Mouse (Mus musculus) lung, postnatal 0 days (tissue): ENCODE measurements at regions not wholly inside any gene's neighbourhood (a gene's known extent, or its start where the extent isn't known, plus 50 kb on each side); places are given as distances from the start of the nearest gene placed in this dataset.

Experiments
- ATAC-seq: fragments of 200-750 bp; cut with Nextera tagmentation; 2 replicates; pipeline ENCODE4 v1.8.0; 2017; ENCODE audit warnings: moderate library complexity
- DNase-seq: peaks from one replicate; pipeline ENCODE4 v3.0.0-alpha.2; 2016; ENCODE audit warnings: low spot score
- H3K27ac ChIP-seq: fragments of 300-500 bp; sonication (generic); 2 replicates; pipeline ENCODE4 v1.5.1; 2014; ENCODE audit warnings: antibody characterized with exemption, mild to moderate bottlenecking, low read length, mixed read lengths
- H3K27me3 ChIP-seq: fragments of 300-500 bp; sonication (generic); replicated peaks from 2 replicates; pipeline ENCODE4 v1.6.1; 2014; ENCODE audit warnings: low read length, mixed read lengths; ENCODE audit not compliant: insufficient read depth
- H3K36me3 ChIP-seq: fragments of 300-500 bp; sonication (generic); 2 replicates; pipeline ENCODE4 v1.6.1; 2014; ENCODE audit warnings: low read length, mixed read lengths; ENCODE audit not compliant: insufficient read depth
- H3K4me1 ChIP-seq: fragments of 300-500 bp; sonication (generic); 2 replicates; pipeline ENCODE4 v1.6.1; 2014; ENCODE audit warnings: antibody characterized with exemption, low read depth, low read length, mixed read lengths; ENCODE audit not compliant: insufficient read depth
- H3K4me2 ChIP-seq: fragments of 300-500 bp; sonication (generic); replicated peaks from 2 replicates; pipeline ENCODE4 v1.6.1; 2014; ENCODE audit warnings: low read depth, mild to moderate bottlenecking, low read length, moderate library complexity, mixed read lengths
- H3K4me3 ChIP-seq: fragments of 300-500 bp; sonication (generic); 2 replicates; pipeline ENCODE4 v1.5.1; 2014; ENCODE audit warnings: low read depth, low read length
- H3K9ac ChIP-seq: fragments of 300-500 bp; sonication (generic); replicated peaks from 2 replicates; pipeline ENCODE4 v1.6.1; 2014; ENCODE audit warnings: low read depth, mild to moderate bottlenecking
- H3K9me3 ChIP-seq: fragments of 300-500 bp; sonication (generic); 2 replicates; pipeline ENCODE4 v1.6.1; 2016; ENCODE audit warnings: low read length, mixed read lengths
- CTCF ChIP-seq: IDR thresholded peaks from 2 replicates; pipeline ENCODE4 v1.5.1; 2016; ENCODE audit warnings: antibody characterized with exemption, mild to moderate bottlenecking
- EP300 ChIP-seq: IDR thresholded peaks from 2 replicates; pipeline ENCODE4 v1.6.1; 2016; ENCODE audit warnings: antibody characterized with exemption, mild to moderate bottlenecking, control low read depth
- WGBS: fragments of 180-500 bp; shearing (Covaris S2); extraction: QIAGEN DNeasy Blood & Tissue Kit; methylation state at CpG from one replicate; pipeline ENCODE4 v1.1.7; 2014; 5-methylcytosine and 5-hydroxymethylcytosine counted together

- ATAC-seq (no peak), DNase-seq (no peak)
- Histone ChIP-seq H3K36me3 (no peaks in the 10 kb centered on the region), H3K4me1 (no peaks in the 10 kb centered on the region), H3K4me2 (no peak overlapping the region), H3K27ac (no peak overlapping the region), H3K4me3 (no peak overlapping the region), H3K27me3 (no peaks in the 10 kb centered on the region), H3K9ac (no peak overlapping the region), H3K9me3 (no peaks in the 10 kb centered on the region)
- TF ChIP-seq EP300 (no peak), CTCF (no peak)
- 80% methylated on average over 7 of the region's 7 CpGs for WGBS
These were observed 206.5 kb upstream of the Egln3 start for GRCm38 (mm10) chr12:54410038-54410605.

- no peaks in the 10 kb centered on the region for H3K9me3 ChIP-seq
- H3K9ac ChIP-seq: no peak overlapping the region
- ATAC-seq (no peak), DNase-seq (no peak)
- TF ChIP-seq CTCF (no peak), EP300 (no peak)
- no peaks in the 10 kb centered on the region for H3K36me3 ChIP-seq
- 78% methylated on average over 6 of the region's 6 CpGs for WGBS
- H3K4me2 ChIP-seq: no peak overlapping the region
- no peak overlapping the region for H3K4me3 ChIP-seq
- H3K4me1 ChIP-seq: peaks cover 1% of the 10 kb centered on the region; the same call in 1 of the 2 replicates
- H3K27me3 ChIP-seq: no peaks in the 10 kb centered on the region
- H3K27ac ChIP-seq: no peak overlapping the region
These were observed 205.2 kb upstream of the Egln3 start for GRCm38 (mm10) chr12:54408906-54409305.

- Histone ChIP-seq H3K27me3 (no peaks in the 10 kb centered on the region), H3K4me1 (peaks cover 3% of the 10 kb centered on the region; the same call in 1 of the 2 replicates), H3K27ac (no peak overlapping the region), H3K4me3 (no peak overlapping the region), H3K36me3 (no peaks in the 10 kb centered on the region), H3K4me2 (no peak overlapping the region), H3K9me3 (no peaks in the 10 kb centered on the region), H3K9ac (no peak overlapping the region)
- DNase-seq (no peak), ATAC-seq (no peak)
- TF ChIP-seq EP300 (no peak), CTCF (no peak)
- WGBS: 47% methylated on average over 6 of the region's 6 CpGs
These were observed 203.7 kb upstream of the Egln3 start for GRCm38 (mm10) chr12:54407301-54407896.

- Histone ChIP-seq H3K4me2 (peak overlapping the region; percentile 41; the same call in 1 of the 2 replicates), H3K27ac (peak overlapping the region; percentile 63; the same call in 1 of the 2 replicates), H3K27me3 (no peaks in the 10 kb centered on the region), H3K36me3 (no peaks in the 10 kb centered on the region), H3K4me3 (no peak overlapping the region), H3K9me3 (no peaks in the 10 kb centered on the region), H3K9ac (no peak overlapping the region), H3K4me1 (peaks cover 3% of the 10 kb centered on the region; the same call in 1 of the 2 replicates)
- TF ChIP-seq CTCF: no peak
- TF ChIP-seq EP300: peak; percentile 74; the same call in 1 of the 2 replicates
- DNase-seq (peak; percentile 95), ATAC-seq (peak; percentile 91)
- 25% methylated on average over 14 of the region's 14 CpGs for WGBS
These were observed 201.4 kb upstream of the Egln3 start for GRCm38 (mm10) chr12:54405066-54405465.

GRCm38 (mm10) chr12:54402591-54402990 lies 198.9 kb upstream of the Egln3 start:
- Histone ChIP-seq H3K9ac (no peak overlapping the region), H3K9me3 (no peaks in the 10 kb centered on the region), H3K27ac (no peak overlapping the region), H3K4me2 (no peak overlapping the region), H3K36me3 (no peaks in the 10 kb centered on the region), H3K4me3 (no peak overlapping the region), H3K4me1 (peaks cover 3% of the 10 kb centered on the region; the same call in 1 of the 2 replicates), H3K27me3 (no peaks in the 10 kb centered on the region)
- ATAC-seq: no peak
- TF ChIP-seq EP300 (no peak), CTCF (no peak)
- DNase-seq: no peak
- WGBS: 70% methylated on average over 6 of the region's 6 CpGs

GRCm38 (mm10) chr12:54401665-54402064 lies 198.0 kb upstream of the Egln3 start:
- Histone ChIP-seq H3K27ac (no peak overlapping the region), H3K9ac (no peak overlapping the region), H3K4me3 (no peak overlapping the region), H3K27me3 (no peaks in the 10 kb centered on the region), H3K4me1 (peaks cover 3% of the 10 kb centered on the region; the same call in 1 of the 2 replicates), H3K36me3 (no peaks in the 10 kb centered on the region), H3K9me3 (no peaks in the 10 kb centered on the region), H3K4me2 (no peak overlapping the region)
- no peak for ATAC-seq
- no peak for DNase-seq
- WGBS: 5% methylated on average over 1 of the region's 1 CpGs
- TF ChIP-seq EP300: no peak
- TF ChIP-seq CTCF: no peak
